Mouse (Mus musculus) liver, adult 2 months (tissue): ENCODE measurements at regions not wholly inside any gene's neighbourhood (a gene's known extent, or its start where the extent isn't known, plus 50 kb on each side); places are given as distances from the start of the nearest gene placed in this dataset.

Source experiments
- DNase-seq: peaks from one replicate; pipeline ENCODE4 v3.0.0-alpha.2; 2011; ENCODE audit warnings: low read depth, low spot score; ENCODE audit errors: extremely low read depth
- H3K27ac ChIP-seq: fragments of 200-500 bp; replicated peaks from 2 replicates; pipeline ENCODE4 v1.5.1; 2012; ENCODE audit warnings: low read depth, mild to moderate bottlenecking, control low read depth, inconsistent platforms, low read length; ENCODE audit not compliant: insufficient read depth
- H3K27me3 ChIP-seq: fragments of 200-500 bp; 2 replicates; pipeline ENCODE4 v1.6.1; 2012; ENCODE audit warnings: mild to moderate bottlenecking, moderate library complexity, low read length, inconsistent platforms; ENCODE audit not compliant: control insufficient read depth, insufficient read depth
- H3K36me3 ChIP-seq: fragments of 200-500 bp; 2 replicates; pipeline ENCODE4 v1.6.1; 2012; ENCODE audit warnings: low read length, inconsistent platforms; ENCODE audit not compliant: control insufficient read depth, insufficient read depth
- H3K4me1 ChIP-seq: fragments of 200-500 bp; 2 replicates; pipeline ENCODE4 v1.6.1; 2011; ENCODE audit warnings: low read length; ENCODE audit not compliant: control insufficient read depth, insufficient read depth
- H3K4me3 ChIP-seq: fragments of 200-500 bp; 2 replicates; pipeline ENCODE4 v1.5.1; 2011; ENCODE audit warnings: low read depth, mild to moderate bottlenecking, control low read depth, low read length, moderate library complexity; ENCODE audit not compliant: insufficient read depth
- H3K79me2 ChIP-seq: fragments of 200-500 bp; 2 replicates; pipeline ENCODE4 v1.6.1; 2012; ENCODE audit warnings: inconsistent platforms, mild to moderate bottlenecking, low read length, moderate library complexity; ENCODE audit not compliant: control insufficient read depth, insufficient read depth
- H3K9ac ChIP-seq: fragments of 200-500 bp; 2 replicates; pipeline ENCODE4 v1.6.1; 2012; ENCODE audit warnings: low read depth, mild to moderate bottlenecking, control low read depth, inconsistent platforms, low read length
- CTCF ChIP-seq: fragments of 200-500 bp; IDR thresholded peaks from 2 replicates; pipeline ENCODE4 v1.5.1; 2011; ENCODE audit warnings: low read depth, low read length, control low read depth
- POLR2A ChIP-seq: fragments of 200-500 bp; IDR thresholded peaks from 2 replicates; pipeline ENCODE4 v1.6.1; 2011; ENCODE audit warnings: low read length, control low read depth; ENCODE audit not compliant: insufficient read depth; ENCODE audit errors: extremely low read depth
- WGBS: fragments of 180-500 bp; shearing (Covaris S2); methylation state at CpG from one replicate; pipeline ENCODE4 v1.1.7; 2018; 5-methylcytosine and 5-hydroxymethylcytosine counted together

- no peak for DNase-seq
- H3K4me1 ChIP-seq = no peaks in the 10 kb centered on the region
- no peak overlapping the region for H3K27ac ChIP-seq
- H3K9ac ChIP-seq = no peak overlapping the region
- H3K79me2 ChIP-seq = no peaks in the 10 kb centered on the region
- no peaks in the 10 kb centered on the region for H3K36me3 ChIP-seq
- no peak overlapping the region for H3K4me3 ChIP-seq
- H3K27me3 ChIP-seq = no peaks in the 10 kb centered on the region
- TF ChIP-seq CTCF = no peak
- TF ChIP-seq POLR2A = no peak
Observed at GRCm38 (mm10) chr9:92907102-92907501, 365.1 kb downstream of the Plod2 start.

DNA sequence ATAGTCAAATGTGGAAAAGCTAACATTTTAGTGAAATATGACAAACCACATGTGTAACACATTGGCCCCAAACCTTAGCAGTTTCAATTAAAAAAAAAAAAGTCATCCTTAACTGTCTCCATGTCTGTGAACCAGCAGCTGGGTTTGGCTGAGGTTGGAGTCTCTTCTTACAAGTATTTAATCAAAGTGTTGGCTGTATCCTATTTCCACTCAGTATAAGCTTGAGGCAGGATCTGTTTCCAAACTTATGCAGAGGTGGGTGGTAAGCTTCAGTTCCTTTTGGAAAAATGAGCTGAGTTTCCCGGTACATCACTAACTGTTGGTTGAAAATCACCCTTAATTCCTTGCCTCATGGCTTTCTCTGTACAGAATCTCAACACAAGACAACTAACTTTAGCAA, 377.4 kb downstream of the Plod2 start:
- no peak for DNase-seq
- WGBS = 88% methylated on average over 1 of the region's 1 CpGs
- no peaks in the 10 kb centered on the region for H3K79me2 ChIP-seq
- H3K36me3 ChIP-seq = no peaks in the 10 kb centered on the region
- H3K4me1 ChIP-seq = no peaks in the 10 kb centered on the region
- H3K27ac ChIP-seq = no peak overlapping the region
- TF ChIP-seq CTCF = no peak
- no peak for TF ChIP-seq POLR2A
- H3K9ac ChIP-seq = no peak overlapping the region
- H3K27me3 ChIP-seq = no peaks in the 10 kb centered on the region
- H3K4me3 ChIP-seq = no peak overlapping the region

- Histone ChIP-seq H3K4me1 (no peaks in the 10 kb centered on the region), H3K27ac (no peak overlapping the region), H3K4me3 (no peak overlapping the region), H3K27me3 (no peaks in the 10 kb centered on the region), H3K79me2 (no peaks in the 10 kb centered on the region), H3K36me3 (no peaks in the 10 kb centered on the region), H3K9ac (no peak overlapping the region)
- no peak for DNase-seq
- TF ChIP-seq CTCF (no peak), POLR2A (no peak)
- 60% methylated on average over 6 of the region's 6 CpGs for WGBS
Observed at GRCm38 (mm10) chr9:92930231-92930966, 388.4 kb downstream of the Plod2 start.

DNA sequence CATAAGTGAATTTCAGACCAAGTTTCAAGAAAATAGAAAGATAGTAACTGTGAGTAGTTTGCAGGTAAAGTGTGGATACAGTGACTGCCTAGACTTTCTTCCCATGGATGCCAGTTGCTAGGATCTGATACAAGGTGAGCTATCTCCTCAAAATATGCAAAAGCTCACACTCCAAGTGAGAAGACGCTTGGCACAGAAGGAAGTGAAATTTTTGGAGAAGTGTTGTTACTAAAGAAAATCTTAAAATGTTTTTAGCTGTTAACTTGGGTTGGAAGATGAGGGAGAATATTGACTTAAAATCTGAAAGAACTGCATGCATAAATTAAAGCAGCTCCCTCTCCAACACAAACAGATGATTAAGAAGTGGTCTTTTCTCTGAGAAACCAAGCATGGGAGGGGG, 395.8 kb downstream of the Plod2 start:
- DNase-seq = no peak
- Histone ChIP-seq H3K27ac (no peak overlapping the region), H3K4me3 (no peak overlapping the region), H3K4me1 (no peaks in the 10 kb centered on the region), H3K27me3 (no peaks in the 10 kb centered on the region), H3K79me2 (no peaks in the 10 kb centered on the region), H3K36me3 (no peaks in the 10 kb centered on the region), H3K9ac (no peak overlapping the region)
- TF ChIP-seq POLR2A (no peak), CTCF (no peak)
- WGBS = 82% methylated on average over 1 of the region's 1 CpGs

- H3K36me3 ChIP-seq = no peaks in the 10 kb centered on the region
- H3K4me1 ChIP-seq = no peaks in the 10 kb centered on the region
- no peak overlapping the region for H3K27ac ChIP-seq
- no peaks in the 10 kb centered on the region for H3K27me3 ChIP-seq
- H3K79me2 ChIP-seq = no peaks in the 10 kb centered on the region
- H3K9ac ChIP-seq = no peak overlapping the region
- no peak overlapping the region for H3K4me3 ChIP-seq
- DNase-seq = no peak
- TF ChIP-seq CTCF (no peak), POLR2A (no peak)
Observed at GRCm38 (mm10) chr9:92950092-92950491, 408.1 kb downstream of the Plod2 start.

- WGBS = 78% methylated on average over 1 of the region's 1 CpGs
- H3K4me3 ChIP-seq = no peak overlapping the region
- DNase-seq = no peak
Observed at GRCm38 (mm10) chr9:92963275-92963674, 421.3 kb downstream of the Plod2 start.

More at GRCm38 (mm10) chr9:92963275-92963674, 421.3 kb downstream of the Plod2 start:
- H3K9ac ChIP-seq = no peak overlapping the region
- TF ChIP-seq CTCF = no peak
- TF ChIP-seq POLR2A = no peak
- no peaks in the 10 kb centered on the region for H3K36me3 ChIP-seq
- no peaks in the 10 kb centered on the region for H3K4me1 ChIP-seq
- no peaks in the 10 kb centered on the region for H3K27me3 ChIP-seq
- no peak overlapping the region for H3K27ac ChIP-seq
- H3K79me2 ChIP-seq = no peaks in the 10 kb centered on the region
